Mouse (Mus musculus) mesoderm, embryonic 11.5 days (tissue): ENCODE results near the gene H2-Q1.
"Not testable (repeated sequence)": the region's sequence is repeated elsewhere in the genome, so short reads cannot be mapped to it uniquely, and the experiment has no call there.

ENCODE experiments used
- DNase-seq: peaks from one replicate; pipeline ENCODE4 v3.0.0-alpha.2; 2012; ENCODE audit warnings: low read depth, low spot score

Gene H2-Q1

GRCm38 (mm10) chr17:35342711-35343476, 22.7 kb downstream of the H2-Q1 start:
- peak; percentile 18 for DNase-seq

DNA sequence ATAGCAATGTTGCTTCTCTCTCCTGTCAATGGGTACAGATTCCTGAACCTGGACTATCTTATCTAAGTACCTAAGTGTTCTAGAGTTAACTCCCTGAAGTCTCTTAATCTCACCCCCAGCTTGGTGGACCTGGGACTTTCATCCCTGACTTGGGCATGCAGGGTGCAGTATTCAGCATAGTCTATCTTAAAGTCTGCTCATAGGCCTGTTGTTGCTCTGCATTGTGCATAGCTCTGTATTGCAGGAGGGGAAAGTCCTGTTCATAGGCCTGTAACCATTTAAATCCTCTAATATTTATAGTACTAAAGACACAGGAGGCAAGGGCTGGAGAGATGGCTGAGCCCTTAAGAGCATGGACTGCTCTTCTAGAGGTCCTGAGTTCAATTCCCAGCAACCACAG, 27.5 kb downstream of the H2-Q1 start:
- not testable (repeated sequence) for DNase-seq

DNA sequence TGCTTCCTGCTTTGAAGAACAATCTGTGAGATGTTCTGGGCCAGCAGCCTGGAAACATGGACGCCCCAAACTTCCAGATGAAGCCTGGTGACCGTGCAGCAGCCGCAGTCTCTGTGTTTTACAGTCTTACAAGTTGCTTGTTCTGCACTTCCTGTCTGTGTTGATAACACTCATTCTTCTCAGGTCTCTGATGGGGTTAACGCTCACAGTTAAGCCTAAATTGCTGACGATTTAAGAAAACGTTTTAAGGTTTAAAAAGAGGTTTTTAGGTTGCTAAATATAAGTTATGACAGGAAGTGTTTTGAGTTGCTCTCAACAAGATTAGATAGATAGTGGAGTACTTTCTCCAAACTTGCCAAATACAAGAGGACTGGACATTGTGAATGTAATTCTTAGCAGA, 33.1 kb downstream of the H2-Q1 start:
- not testable (repeated sequence) for DNase-seq

DNA sequence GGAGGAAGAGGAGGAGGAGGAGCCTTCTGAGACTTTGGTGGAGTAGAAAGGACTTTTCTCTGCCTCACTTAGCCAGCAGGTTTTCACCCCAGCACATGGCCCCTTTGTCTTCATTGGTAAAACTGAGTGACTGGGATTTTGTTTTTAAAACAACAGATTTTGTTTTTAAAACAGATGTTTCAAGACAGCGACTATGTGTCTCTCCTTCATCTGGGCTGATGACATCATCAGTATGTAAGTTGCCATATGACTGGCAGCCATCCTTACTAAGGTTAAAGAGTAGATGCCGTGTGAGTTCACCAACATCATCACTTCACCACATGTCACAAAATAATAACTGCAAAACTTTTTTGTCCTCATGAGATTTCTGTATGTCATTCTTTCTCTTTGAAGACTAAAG, 33.9 kb downstream of the H2-Q1 start:
- DNase-seq, result no peak

DNA sequence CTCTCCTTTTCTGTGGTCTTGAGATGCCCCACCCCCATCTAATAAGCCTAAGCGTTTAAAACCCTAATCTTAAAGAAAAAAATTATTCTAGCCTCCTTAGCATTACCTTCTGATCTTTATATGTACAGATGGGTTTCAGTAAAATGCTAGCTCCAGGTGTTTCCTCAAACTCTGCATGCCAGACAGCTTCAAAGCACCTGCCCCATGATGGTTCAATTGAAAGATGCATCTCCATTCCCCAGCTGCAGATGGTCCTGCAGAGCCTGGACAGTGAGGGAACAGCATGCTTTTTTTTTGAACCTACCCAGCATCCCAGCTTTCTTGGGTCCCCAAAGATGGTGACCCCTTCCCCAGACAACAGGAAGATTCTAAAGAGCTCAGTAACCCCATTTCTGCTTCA, 36.9 kb downstream of the H2-Q1 start:
- no peak for DNase-seq

- DNase-seq, result no peak
These were observed 38.7 kb downstream of the H2-Q1 start for GRCm38 (mm10) chr17:35358763-35359469.

- no peak for DNase-seq
These were observed 39.3 kb downstream of the H2-Q1 start for GRCm38 (mm10) chr17:35359470-35359862.
